Mouse (Mus musculus): ENCODE data around the gene Bcl3.

GRCm38 (mm10) chr7:19826756-19827155 lies 4.2 kb upstream of the Bcl3 start:
- TF ChIP-seq CTCF (conservative IDR thresholded peaks at IDR 0.05; ENCODE audit: insufficient read depth, insufficient read length, low read depth, low read length) (no peak), POLR2A (IDR thresholded peaks at IDR 0.05; ENCODE audit: low read depth, low read length) (no peak)

Data from kidney, adult 2 months (tissue).